Mouse (Mus musculus) ES-CJ7 (cell line): ENCODE data around the gene Tbk1.

Source experiments
- DNase-seq: peaks from one replicate; pipeline ENCODE4 v3.0.0; 2011; ENCODE audit warnings: low read depth, low spot score

Gene Tbk1

DNA sequence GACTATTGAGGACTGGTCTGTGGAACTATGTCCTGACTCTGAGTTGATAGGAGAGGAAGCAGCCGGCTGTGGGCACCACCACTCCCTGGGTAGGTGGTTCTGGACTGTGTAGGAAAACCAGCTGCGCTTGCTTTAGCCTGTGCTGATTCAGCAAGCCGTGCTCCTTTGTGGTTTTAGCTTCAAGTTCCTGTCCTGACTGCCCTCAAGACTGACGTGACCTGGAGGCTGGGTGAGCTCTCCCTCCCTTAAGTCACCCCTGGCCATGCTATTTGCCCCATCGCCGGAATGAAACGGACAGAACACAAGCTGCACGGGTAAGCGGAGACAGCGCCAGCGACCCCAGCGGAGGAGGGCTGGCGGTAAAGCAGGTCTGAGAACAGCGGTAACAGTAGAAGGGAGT is 4.5 kb upstream of the Tbk1 start:
- no peak for DNase-seq

DNA sequence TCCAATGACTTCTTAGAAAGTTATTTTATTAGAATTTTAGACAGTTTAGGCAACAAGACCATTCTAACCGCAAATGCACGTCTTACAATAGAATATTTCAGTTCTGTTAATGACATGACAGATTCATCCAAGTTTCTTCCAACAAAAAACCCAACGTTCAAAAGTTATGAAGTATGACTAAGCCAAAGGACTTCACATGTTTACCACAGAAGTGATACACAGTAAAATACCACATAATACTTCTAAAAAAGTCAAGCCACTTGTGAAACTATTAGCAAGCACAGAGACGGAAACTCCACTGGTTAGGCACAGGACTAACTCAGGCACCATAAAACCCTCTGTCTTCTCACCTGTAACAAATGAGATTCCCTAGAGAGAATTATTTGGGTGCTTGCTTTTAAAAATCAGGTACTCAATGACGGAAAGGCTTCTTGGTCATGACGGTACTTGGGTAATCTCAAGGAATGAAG is 819 bp upstream of the Tbk1 start:
- no peak for DNase-seq

DNA sequence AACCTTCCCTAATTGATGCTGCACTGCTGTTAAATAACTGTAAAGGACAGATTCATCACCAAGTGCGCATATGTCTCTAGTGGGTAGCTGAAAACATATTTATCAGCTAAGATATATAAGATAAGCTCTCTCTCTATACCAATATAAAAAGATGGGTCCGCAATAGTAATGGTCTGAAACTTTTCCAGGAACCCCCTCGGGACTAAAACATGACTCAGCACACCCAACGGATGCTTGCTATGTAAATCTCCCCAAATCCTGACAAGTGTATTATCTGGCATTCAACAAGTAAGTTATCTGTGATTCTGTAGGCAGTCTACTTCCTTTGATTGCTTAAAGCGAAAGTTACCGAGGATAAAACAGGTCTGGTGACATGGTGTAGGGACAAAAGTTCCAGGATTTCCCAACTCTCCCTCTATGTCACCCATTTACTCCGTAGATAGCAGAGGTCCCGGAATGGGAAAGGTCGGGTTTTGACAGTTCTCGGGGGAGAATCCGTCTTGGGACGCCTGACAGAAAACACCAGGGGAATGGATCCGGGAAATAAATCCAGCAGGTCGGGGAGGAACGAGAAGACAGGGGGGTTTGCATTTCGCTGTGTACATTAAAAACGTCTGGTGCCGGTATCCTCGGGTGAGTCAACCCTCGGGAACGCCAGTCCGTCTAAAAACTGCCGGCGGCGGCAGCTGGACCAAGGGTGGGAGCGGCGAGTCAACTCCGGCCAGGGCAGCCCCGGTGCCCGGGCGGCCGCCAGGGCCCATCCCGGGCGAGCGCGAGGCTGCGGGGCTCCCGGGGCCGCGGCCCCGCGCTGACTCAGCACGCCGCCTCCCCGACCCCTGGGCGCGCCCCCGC is 570 bp downstream of the Tbk1 start:
- no peak for DNase-seq

DNA sequence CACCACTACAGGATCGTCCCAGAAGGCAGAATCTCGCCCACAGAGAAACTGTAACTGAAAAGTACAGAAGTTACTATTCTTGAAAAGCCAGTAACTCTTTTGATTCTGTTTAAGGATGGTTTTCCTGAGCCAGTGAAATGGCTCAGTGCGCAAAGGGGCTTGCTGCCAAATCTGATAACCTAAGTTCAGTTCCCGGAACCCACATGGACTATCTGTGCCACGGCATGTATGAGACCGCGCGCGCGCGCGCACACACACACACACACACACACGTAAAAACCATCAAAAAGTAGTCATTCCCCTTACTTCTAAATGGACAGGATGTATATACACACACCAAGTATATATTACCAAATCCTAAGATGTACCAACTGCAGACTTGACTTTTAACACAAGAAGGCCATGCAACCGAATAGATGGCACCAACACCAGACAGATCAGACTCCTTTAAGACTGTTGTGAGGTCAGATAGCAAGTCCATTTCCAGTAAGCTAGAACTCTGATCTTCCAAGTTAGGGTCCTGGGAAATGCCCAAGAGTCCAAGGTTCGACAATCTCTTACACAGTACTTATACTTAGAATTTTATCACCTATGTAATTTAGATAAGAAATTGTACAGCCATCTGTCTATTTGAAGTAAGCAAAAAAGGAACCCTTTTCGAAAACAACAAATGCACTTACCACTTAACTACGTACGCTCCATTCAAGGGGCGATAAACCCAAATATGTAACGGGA is 1.4 kb downstream of the Tbk1 start:
- no peak for DNase-seq

DNA sequence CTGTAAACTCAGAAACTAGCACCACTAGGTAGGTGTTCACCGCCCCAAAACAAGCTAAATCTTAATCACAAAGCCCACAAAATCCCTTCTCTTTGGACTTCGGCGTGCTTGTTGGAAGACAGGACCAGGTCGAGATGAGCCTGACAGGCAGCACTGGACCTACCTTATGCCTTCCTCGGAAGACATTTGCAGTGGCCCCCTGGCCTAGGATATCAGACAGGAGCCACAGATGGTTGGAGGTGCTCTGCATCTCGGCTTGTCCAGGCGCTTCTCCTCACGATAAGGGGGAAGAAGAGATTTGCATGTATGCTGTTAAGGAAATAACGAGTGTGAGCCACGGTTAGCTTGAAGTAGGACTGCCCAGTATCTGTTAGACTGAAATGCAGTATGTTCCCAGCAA is 2.6 kb downstream of the Tbk1 start:
- DNase-seq = no peak

DNA sequence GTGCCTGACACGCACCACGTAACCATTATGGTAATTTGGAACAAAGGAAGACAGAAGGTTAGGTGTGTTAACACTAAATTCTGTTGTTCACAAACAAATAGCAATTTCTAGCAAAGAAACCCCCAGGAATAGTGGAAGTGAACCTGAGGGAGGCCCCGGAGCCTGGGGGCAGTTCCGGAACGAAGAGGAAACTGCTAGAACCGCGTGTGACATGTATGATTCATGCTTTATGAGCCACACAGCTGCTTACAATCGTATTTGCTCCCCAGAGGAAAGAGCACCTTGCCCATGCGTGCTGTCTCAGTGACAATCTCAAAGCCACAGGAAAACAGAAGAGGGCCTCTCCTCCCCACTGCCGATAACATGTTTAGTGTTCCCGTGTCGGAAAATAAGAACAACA is 3.6 kb downstream of the Tbk1 start:
- no peak for DNase-seq

DNA sequence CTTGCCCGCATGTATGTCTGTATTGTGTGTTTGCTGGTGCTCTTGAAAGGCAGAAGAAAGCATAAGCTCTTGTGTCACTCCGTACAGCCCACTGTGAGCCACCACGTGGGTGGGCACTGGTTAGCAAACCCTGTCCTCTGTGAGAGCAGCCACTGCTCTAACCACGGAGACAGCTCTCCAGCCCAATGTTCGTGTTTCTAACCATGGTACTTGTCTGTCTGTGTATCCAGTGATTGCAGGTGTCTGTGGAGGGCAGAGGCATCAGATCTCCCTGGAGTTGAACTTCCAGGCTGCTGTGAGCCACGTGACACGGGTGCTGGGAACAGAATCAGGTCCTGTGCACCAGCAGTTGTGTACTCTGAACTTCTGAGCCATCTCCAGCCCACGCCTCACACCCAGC is 4.3 kb downstream of the Tbk1 start:
- no peak for DNase-seq

DNA sequence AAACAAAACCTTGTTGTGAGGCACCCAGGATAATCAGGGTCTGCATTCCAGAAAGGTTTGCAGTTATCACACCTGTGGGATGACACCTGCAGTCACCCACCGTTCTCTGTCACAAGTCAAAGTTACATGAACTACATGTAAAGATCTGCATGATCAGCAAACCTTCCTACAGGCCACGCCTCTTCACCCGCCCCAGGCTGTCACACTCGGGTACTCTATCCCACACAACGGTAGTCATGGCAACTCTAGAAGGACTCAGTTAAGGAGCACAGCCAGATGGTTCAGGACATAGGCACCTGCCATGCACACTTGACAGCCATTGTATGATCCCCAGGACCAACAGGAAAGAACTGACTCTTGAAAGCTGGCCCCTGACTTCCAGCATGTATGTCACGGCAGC is 5.2 kb downstream of the Tbk1 start:
- peak; percentile 28 for DNase-seq

DNA sequence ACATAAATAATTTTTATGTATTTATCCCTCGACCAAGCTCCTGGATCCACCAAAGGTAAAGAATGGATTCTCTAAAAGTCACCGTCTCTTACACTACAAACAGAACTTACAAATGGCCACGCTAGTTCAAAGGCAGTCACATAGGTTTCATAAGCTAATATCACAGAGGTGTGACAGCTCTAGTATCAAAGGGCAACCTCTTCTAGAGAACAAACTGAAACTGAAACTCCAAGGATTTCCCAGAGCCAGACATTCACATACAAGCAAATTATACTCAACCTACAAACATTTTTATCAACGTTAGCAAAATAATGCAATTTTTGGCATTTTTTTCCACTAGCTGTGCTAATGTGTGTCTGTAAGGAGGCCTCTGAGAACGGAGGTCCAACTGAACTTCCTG is 6.2 kb downstream of the Tbk1 start:
- DNase-seq = no peak

DNA sequence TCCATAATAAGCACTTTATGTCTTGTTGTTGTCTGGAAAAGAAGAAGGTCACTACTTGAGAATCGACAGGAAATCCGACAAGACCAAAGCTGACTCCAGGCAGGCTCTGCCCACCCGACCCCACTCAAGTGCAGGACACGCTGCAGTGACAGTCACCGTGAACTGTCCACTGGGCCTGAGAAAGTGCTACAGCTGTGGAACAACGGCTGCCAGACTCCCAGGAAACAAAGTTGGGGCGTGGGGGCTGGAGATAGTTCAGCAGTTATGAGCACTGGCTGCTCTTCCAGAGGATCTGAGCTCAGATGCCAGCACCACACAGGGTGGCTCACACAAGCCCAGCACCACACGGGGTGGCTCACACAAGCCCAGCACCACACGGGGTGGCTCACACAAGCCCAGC is 10.2 kb downstream of the Tbk1 start:
- no peak for DNase-seq

DNA sequence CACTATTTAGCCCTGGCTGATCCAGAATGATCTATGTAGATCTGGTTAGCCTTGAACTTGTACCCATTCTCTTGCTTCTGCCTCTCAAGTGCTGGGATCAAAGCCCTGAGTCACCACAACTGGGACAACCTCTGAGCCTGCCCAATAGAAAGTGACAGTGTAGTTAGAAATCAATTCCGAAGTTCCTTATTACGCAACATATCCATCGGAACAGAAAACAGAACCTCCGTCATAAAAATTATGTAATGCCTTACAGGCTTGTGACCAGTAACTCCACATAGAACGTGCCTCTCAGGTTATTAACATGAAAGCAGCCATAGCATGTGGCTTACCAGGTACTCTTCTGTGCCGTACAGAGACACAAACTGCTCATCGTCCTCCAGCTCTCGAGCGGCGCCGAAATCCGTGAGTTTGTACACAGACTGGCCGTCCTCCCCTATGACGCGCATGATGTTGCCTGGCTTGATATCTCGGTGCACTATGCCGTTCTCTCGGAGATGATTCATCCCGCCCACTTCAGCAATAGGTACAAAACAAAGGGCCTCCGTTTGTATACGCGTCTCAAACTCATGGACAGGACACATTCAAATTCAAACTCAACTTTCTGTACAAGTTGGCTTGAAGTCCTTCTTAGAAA is 15.0 kb downstream of the Tbk1 start:
- no peak for DNase-seq

DNA sequence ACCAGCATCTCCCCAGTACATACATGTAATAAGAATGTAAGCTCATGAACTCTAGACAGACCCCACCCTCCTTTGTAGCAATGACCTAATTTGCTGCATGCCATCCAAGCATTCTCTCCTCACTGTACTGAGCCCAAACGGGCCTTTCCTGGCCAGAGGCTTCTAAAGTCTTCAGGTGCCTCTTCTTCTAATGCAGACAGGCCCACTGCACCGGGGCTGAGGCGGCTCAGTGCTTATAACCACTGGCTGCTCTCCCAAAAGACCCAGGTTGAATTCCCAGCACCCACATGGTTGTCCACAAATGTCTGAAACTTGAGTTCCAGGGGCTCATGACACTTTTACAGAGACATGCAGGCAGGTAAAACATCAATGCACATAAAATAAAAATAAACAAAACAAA is 15.6 kb downstream of the Tbk1 start:
- DNase-seq = no peak

DNA sequence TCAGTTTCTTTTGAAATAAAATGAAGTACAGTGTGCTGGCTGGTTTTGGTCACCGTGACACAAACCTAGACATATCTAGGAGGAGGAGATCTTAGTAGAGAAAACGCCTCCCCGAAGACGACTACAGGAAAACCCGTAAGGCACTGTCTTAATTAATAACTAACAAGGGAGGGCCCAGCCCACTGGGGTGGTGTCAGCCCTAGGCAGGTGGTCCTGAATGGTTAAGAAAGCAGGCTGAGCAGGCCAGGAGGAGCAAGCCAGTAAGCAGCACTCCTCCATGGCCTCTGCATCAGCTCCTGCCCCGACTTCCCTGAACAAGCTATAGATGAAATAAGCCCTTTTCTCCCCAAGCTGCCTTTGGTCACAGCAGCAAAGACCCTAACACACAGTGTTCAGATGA is 16.8 kb downstream of the Tbk1 start:
- no peak for DNase-seq

DNA sequence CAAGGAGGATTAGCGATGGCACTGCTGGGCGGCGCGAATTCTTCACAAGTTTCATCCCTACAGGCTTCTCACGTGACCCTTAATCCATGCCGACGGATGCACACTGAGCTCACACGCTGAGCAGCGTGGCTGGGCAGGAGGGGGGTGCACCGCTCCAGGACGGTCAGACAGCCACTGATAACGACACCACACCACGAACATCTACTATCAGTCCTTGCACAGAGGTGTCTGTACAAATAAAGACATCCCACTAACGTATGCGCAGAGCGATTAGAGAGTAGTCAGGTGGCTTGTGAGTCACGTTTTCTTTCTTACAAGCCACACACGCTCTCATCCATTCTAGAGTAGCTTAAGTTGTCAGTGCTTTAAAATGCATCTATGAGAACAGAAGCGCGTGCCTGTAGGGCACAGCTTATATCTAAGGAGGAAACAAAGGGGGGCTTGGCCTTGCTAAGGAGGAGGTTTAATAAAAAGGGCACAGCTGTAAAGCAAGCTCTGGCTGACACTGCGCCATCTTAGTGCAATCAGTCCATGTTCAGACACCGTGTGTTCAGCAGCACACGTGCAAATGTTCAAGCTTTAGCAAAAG is 17.5 kb downstream of the Tbk1 start:
- DNase-seq = peak; percentile 53

DNA sequence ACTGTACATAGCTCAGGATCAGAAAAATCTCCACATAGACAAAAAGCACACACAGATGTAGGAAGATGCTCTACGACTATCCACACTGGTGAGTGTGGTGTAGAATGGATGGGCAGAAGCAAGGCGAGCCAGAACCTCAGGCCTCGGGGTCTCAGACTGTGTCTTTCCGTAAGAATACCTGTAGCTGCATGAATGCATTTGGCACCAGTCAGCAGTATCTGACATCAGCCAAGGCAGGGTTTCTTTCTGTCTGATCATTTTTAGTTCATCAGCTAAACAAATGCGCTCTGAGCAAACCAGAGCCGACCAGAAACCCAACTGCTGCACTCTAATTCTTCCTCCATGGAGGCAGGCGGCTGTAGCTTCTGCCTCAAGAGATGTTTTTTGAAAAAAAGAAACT is 18.1 kb downstream of the Tbk1 start:
- no peak for DNase-seq

DNA sequence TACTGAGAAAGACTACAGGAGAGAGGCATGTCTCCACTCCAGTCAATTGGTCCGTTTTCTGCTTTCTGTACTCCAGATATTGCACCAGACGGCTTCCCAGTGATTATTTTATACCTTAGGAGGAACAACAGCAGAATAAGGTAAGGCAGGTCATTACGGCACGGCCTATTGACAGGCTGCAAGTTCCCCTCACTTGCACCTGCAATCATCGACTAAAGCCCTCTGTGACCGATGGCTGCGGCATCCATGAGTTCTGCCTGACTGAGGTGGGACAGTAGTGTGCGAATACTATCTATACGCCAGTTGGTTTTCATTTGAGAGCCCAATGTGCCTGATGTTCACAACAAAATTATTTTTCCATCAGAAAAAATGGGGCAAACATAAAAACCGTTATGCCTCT is 18.6 kb downstream of the Tbk1 start:
- DNase-seq = no peak

DNA sequence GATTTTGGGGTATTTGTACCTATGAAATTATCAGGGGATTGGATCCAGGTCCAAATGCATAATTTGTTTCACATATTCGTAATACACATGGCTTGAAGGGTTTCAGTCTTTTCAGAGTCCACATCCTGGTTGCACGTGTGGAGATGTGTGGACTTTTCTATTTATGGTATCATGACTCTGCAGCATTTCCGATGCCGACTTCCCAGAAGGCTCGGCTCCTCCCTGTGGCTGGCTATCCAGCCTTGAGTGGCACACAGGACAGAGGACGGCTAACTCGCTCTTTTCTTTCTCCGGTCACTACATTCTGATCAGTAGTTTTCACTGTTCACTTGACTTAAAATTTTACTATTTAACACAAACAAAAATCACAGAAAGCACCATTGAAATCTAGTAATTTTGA is 22.1 kb downstream of the Tbk1 start:
- DNase-seq = no peak

DNA sequence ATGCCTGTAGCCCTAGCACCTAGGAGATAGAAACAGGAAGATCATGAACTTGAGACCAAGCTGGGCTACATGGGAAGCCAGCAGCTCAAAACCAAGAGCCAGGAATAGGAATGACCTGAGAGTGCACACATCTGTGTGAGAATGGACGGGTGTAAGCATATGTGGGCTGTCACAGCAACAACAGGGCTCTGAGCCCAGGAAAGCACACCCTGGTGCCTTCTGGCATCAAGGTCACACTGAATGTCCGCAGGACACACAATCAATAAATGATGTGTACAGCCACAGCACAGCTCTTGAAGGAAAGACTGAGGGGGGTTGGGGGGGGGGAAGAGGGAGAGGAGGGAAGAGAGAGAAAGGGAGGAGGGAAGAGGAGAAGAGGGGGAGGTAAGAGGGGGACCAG is 28.4 kb downstream of the Tbk1 start:
- no peak for DNase-seq

DNA sequence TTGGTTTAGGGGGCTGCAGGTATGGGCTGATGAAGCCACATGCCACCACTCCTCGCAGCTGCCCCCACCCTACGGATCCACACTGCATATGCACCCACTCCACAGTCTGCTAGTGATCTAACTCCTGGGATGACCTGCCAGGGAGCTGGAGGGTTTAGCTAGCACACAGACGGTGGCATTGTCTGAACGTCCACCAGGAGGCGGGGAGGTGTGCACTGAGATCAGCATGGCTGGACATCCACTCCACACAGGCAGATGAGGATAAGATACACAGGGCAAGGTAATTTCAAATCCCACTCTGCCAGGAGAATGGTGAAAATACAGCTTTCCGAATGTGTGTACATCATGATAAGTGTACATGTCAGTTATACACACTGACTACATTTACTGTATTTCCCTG is 30.3 kb downstream of the Tbk1 start:
- DNase-seq = peak; percentile 48

DNA sequence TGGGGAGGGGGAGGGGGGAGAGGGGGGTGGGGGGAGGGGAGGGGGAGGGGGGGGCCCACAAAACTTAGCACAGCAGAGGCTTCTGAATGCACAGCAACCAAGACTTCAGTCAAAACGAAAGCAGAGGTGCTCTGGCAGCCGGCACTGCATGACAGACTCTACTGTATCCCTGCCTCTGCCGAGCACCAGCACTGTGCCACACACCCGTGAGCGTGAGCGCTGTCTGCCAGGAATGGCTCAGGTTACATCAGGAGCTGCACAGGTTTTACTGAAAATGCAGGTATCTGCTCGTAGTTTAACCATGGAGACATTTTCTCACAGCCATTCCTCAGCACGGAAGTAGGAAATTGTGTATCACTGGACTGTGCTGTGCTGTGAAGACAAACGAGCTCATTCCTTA is 36.3 kb downstream of the Tbk1 start:
- DNase-seq = no peak

DNA sequence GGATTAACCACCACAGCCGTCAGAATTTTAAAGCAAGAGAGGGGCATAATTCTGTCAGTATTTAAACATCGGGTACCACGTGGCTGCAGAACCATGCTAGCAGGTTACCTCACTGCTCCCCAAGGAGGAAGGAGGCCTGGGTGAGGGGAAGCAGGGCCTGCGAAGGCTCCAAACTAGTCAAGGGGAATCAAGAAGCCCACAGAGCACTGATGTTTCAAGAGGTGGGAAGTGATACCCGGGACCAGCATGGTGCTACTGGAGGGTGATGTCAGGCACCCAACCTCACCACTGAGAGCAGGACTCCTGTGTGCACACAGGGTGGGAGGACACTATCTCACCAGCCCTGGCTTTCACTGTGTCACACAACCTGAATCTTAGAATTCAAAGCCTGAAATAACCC is 36.9 kb downstream of the Tbk1 start:
- DNase-seq = no peak

DNA sequence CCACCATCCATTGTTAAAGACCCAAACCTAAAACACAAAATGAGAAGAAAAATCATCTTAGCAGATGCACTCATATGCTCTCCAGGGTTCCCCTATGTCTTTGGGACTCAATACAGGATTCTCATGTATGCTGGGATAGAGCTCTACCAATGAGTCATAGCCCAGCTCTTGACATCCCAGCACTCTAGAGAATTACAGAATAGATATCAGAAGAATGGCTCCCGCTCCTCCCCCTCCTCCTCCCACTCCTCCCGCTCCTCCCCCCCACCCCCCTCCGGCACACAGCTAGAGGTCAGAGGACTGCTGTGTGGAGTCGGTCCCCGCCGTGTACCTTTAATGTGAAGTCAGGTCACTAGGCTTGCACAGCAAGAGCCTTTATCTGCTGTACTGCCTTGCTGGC is 39.4 kb downstream of the Tbk1 start:
- DNase-seq = no peak
